Mouse (Mus musculus) forebrain, embryonic 10.5 days (tissue): ENCODE measurements around the gene Ppp3ca. TPM values are rescaled to one million over a fixed set of nuclear protein-coding genes. Genes with fewer than 3 reads are reported as not detected.
A peak's percentile ranks its signal among the peaks of the same experiment; 100 is the strongest.

ENCODE experiments used
- DNase-seq: peaks from one replicate; pipeline ENCODE4 v3.0.0-alpha.2; 2017; ENCODE audit warnings: low spot score; ENCODE audit errors: extremely low spot score
- H3K27ac ChIP-seq: fragments of 300-500 bp; sonication (generic); 2 replicates; pipeline ENCODE4 v1.5.1; 2016; ENCODE audit warnings: mild to moderate bottlenecking
- H3K27me3 ChIP-seq: fragments of 300-500 bp; sonication (generic); 2 replicates; pipeline ENCODE4 v1.6.1; 2016; ENCODE audit warnings: mild to moderate bottlenecking; ENCODE audit not compliant: poor library complexity, severe bottlenecking
- H3K36me3 ChIP-seq: fragments of 300-500 bp; sonication (generic); replicated peaks from 2 replicates; pipeline ENCODE4 v1.6.1; 2016; ENCODE audit warnings: mild to moderate bottlenecking, moderate library complexity
- H3K4me1 ChIP-seq: fragments of 300-500 bp; sonication (generic); 2 replicates; pipeline ENCODE4 v1.6.1; 2016
- H3K4me3 ChIP-seq: fragments of 300-500 bp; sonication (generic); 2 replicates; pipeline ENCODE4 v1.5.1; 2016; ENCODE audit warnings: mild to moderate bottlenecking, moderate library complexity
- H3K9me3 ChIP-seq: fragments of 300-500 bp; sonication (generic); 2 replicates; pipeline ENCODE4 v1.6.1; 2016; ENCODE audit warnings: mild to moderate bottlenecking, moderate library complexity
- WGBS: fragments of 180-500 bp; shearing (Covaris S2); methylation state at CpG from one replicate; pipeline ENCODE4 v1.1.7; 2016; 5-methylcytosine and 5-hydroxymethylcytosine counted together
- polyA plus RNA-seq: library from polyadenylated mRNA; unstranded; fragments of >200 nt; fragmentation: Nextera tagmentation; extraction: Ambion mirVana; gene quantifications from 2 replicates; pipeline ENCODE4 v1.2.1, GENCODE M21; 2016

Ppp3ca gene
- polyA plus RNA-seq: 28.0 and 28.7 TPM in 2 replicates

- Histone ChIP-seq H3K36me3 (no peaks in the 10 kb centered on the region), H3K27ac (peak within 1 kb of the TSS; percentile 92), H3K4me3 (peak within 1 kb of the TSS; percentile 90), H3K4me1 (peaks cover 24% of the 10 kb centered on the region), H3K9me3 (no peaks in the 10 kb centered on the region), H3K27me3 (peaks cover 5% of the 10 kb centered on the region)
- DNase-seq: no peak
- WGBS: 0% methylated on average over 32 of the region's 43 CpGs
Measured at GRCm38 (mm10) chr3:136670110-136670359, at the start of gene Ppp3ca. Gene Ppp3ca, plus strand, starts transcription at chr3:136670124.

GRCm38 (mm10) chr3:136640544-136641230 is 29.2 kb upstream of the Ppp3ca start:
- H3K4me3 ChIP-seq: no peak overlapping the region
- WGBS: 81% methylated on average over 5 of the region's 5 CpGs
- no peaks in the 10 kb centered on the region for H3K9me3 ChIP-seq
- H3K4me1 ChIP-seq: no peaks in the 10 kb centered on the region
- H3K27me3 ChIP-seq: no peaks in the 10 kb centered on the region
- no peak for DNase-seq
- H3K27ac ChIP-seq: no peak overlapping the region
- no peaks in the 10 kb centered on the region for H3K36me3 ChIP-seq

DNA sequence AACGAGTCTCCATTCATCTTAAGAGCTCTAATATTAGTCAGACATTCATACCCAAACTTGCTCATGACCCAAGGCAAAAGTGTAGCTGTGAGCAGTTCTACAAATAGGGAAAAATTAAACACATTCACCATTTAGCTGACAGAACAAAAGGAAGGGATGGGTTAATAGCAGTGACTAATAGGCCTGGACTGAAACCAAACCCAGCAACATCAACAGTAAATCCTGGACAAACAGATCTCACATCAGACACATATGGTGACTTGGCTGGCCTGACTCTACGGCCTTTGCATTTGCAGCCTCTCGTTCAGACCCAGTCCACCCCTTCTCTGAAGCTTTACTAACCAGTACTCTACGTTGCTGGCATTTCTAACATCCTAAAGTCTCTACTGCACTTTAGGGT is 19.0 kb upstream of the Ppp3ca start:
- Histone ChIP-seq H3K4me1 (peaks cover 7% of the 10 kb centered on the region), H3K27ac (no peak overlapping the region), H3K9me3 (no peaks in the 10 kb centered on the region), H3K27me3 (no peaks in the 10 kb centered on the region), H3K4me3 (no peak overlapping the region), H3K36me3 (no peaks in the 10 kb centered on the region)
- WGBS: 73% methylated on average over 4 of the region's 4 CpGs
- DNase-seq: no peak

DNA sequence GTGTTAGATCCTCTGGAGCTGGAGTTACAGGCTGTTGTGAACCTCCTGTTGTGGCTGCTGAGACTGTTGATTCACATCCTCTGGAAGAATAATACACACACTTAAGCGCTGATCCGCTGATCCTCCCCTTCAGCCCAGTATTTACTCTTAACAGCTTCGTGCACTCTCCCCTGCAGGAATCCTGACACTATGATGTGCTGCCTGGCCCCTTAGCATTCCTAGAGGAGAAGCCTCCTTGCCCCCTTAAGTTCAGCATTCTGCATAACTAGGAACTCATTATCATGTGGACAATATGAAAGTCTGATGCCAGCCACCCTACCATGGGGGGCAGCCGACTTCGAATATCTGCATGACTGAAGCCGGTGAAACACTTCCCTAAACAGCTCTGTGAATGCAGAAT is 18.4 kb upstream of the Ppp3ca start:
- no peak overlapping the region for H3K4me3 ChIP-seq
- no peak for DNase-seq
- H3K27ac ChIP-seq: no peak overlapping the region
- peaks cover 7% of the 10 kb centered on the region for H3K4me1 ChIP-seq
- WGBS: 27% methylated on average over 6 of the region's 6 CpGs
- no peaks in the 10 kb centered on the region for H3K36me3 ChIP-seq
- no peaks in the 10 kb centered on the region for H3K27me3 ChIP-seq
- H3K9me3 ChIP-seq: no peaks in the 10 kb centered on the region

- H3K27me3 ChIP-seq: no peaks in the 10 kb centered on the region
- H3K36me3 ChIP-seq: no peaks in the 10 kb centered on the region
- peaks cover 2% of the 10 kb centered on the region for H3K4me1 ChIP-seq
- H3K4me3 ChIP-seq: no peak overlapping the region
- WGBS: 87% methylated on average over 3 of the region's 3 CpGs
- H3K27ac ChIP-seq: no peak overlapping the region
- DNase-seq: no peak
- H3K9me3 ChIP-seq: no peaks in the 10 kb centered on the region
Measured at GRCm38 (mm10) chr3:136656460-136657035, 13.4 kb upstream of the Ppp3ca start.

DNA sequence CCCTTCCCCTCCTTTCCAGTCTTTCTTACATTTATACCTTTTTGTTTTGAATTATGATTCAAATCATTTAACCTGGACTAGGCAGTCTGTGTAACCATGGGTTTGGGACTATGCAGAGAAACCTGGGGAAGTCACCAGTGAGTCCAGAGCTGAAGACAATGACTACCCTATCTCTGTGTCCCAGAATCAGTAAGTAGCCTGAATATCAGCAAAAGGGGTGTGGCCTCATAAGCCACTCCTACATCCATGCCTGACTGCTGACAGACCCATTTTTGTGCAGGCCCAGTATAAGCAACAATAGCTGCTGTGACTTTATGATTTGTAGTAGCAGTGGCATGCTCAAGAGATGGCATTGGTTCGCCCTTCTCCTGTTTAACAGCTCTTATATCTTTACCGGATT is 11.2 kb upstream of the Ppp3ca start:
- DNase-seq: no peak
- no peaks in the 10 kb centered on the region for H3K36me3 ChIP-seq
- H3K27ac ChIP-seq: no peak overlapping the region
- no peaks in the 10 kb centered on the region for H3K27me3 ChIP-seq
- no peak overlapping the region for H3K4me3 ChIP-seq
- H3K4me1 ChIP-seq: no peaks in the 10 kb centered on the region
- 95% methylated on average over 2 of the region's 2 CpGs for WGBS
- peaks cover under 1% of the 10 kb centered on the region; the same call in 1 of the 2 replicates for H3K9me3 ChIP-seq

DNA sequence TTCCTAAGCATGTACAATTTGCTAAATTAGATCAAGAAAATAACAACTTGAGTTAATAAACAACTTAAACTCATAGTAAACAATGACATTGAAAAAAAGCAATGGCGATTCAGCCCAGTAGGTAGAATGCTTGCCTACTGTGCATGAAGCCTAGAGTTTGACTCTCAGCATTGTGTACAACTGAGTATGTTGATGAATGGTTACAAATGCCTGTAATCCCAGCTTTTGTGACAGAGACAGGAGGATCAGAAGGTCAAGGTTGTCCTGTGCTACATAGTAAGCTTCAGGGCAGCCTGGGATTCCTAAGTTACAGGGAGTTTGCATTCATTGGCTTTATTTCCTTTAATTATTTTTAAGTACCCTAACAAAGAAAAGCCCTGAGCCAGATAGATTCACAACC is 4.8 kb upstream of the Ppp3ca start:
- Histone ChIP-seq H3K4me1 (peaks cover 6% of the 10 kb centered on the region), H3K27ac (no peak overlapping the region), H3K27me3 (peaks cover 5% of the 10 kb centered on the region), H3K4me3 (no peak overlapping the region), H3K9me3 (peaks cover 9% of the 10 kb centered on the region; the same call in 1 of the 2 replicates), H3K36me3 (no peaks in the 10 kb centered on the region)
- DNase-seq: no peak
- 83% methylated on average over 1 of the region's 1 CpGs for WGBS

DNA sequence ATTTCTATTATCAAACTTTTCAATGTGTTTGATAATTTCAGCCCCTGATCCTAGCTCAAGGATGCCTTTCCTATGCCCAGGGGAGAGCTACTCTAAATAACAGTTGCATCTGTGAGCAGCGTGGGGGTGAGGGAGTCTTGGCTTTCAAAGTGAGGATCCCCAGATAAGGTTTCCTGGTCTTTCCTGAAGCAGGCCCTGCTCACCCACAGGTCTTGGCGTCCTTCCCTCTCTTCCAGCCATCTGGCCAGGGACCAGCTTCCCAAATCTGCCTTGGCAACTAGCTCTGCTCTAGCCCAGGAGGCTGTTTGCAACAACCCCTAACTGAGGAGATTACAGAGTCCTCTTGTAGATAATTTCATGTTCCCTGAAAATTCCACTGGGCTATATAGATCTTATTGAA is 1.9 kb upstream of the Ppp3ca start:
- peaks cover 9% of the 10 kb centered on the region; the same call in 1 of the 2 replicates for H3K9me3 ChIP-seq
- H3K36me3 ChIP-seq: no peaks in the 10 kb centered on the region
- H3K4me3 ChIP-seq: no peak overlapping the region
- H3K4me1 ChIP-seq: peaks cover 19% of the 10 kb centered on the region
- H3K27ac ChIP-seq: no peak overlapping the region
- WGBS: 80% methylated on average over 2 of the region's 2 CpGs
- H3K27me3 ChIP-seq: peaks cover 5% of the 10 kb centered on the region
- no peak for DNase-seq

GRCm38 (mm10) chr3:136669231-136670109 is 454 bp upstream of the Ppp3ca start:
- under 1% methylated on average over 53 of the region's 56 CpGs for WGBS
- H3K4me3 ChIP-seq: peak overlapping the region; percentile 90
- peak; percentile 98 for DNase-seq
- H3K36me3 ChIP-seq: no peaks in the 10 kb centered on the region
- 0 out of 2 replicates have a peak, but pooled peaks cover under 1% of the 10 kb centered on the region for H3K9me3 ChIP-seq
- peaks cover 24% of the 10 kb centered on the region for H3K4me1 ChIP-seq
- H3K27me3 ChIP-seq: peaks cover 5% of the 10 kb centered on the region
- H3K27ac ChIP-seq: peak overlapping the region; percentile 92

- H3K4me3 ChIP-seq: peak overlapping the region; percentile 90
- H3K36me3 ChIP-seq: no peaks in the 10 kb centered on the region
- WGBS: under 1% methylated on average over 90 of the region's 92 CpGs
- DNase-seq: peak; percentile 71
- H3K9me3 ChIP-seq: no peaks in the 10 kb centered on the region
- peaks cover 24% of the 10 kb centered on the region for H3K4me1 ChIP-seq
- peaks cover 5% of the 10 kb centered on the region for H3K27me3 ChIP-seq
- peak overlapping the region; percentile 92 for H3K27ac ChIP-seq
Measured at GRCm38 (mm10) chr3:136670360-136671131, 622 bp downstream of the Ppp3ca start.

GRCm38 (mm10) chr3:136671161-136671939 is 1.4 kb downstream of the Ppp3ca start:
- DNase-seq: peak; percentile 53
- under 1% methylated on average over 45 of the region's 52 CpGs for WGBS
- peak overlapping the region; percentile 90 for H3K4me3 ChIP-seq
- H3K4me1 ChIP-seq: peaks cover 24% of the 10 kb centered on the region
- no peaks in the 10 kb centered on the region for H3K36me3 ChIP-seq
- no peaks in the 10 kb centered on the region for H3K9me3 ChIP-seq
- H3K27ac ChIP-seq: peak overlapping the region; percentile 92
- H3K27me3 ChIP-seq: peaks cover 5% of the 10 kb centered on the region

DNA sequence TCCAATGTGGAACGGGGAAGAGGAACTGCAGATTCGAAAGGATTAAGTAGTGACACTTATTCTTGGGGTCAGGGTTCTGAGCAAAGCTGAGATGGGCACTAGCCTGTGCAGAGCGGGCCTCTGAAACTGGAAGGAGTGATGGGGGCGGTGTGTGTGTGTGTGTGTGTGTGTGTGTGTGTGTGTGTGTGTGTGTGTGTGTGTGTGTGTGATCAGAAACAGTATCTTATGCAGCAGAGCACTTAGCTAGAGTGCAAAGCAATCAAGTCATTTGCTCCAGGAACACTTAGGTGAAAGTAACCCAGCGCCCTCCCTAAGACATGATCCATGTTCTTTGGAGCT is 2.0 kb downstream of the Ppp3ca start:
- H3K36me3 ChIP-seq: no peaks in the 10 kb centered on the region
- peaks cover 5% of the 10 kb centered on the region for H3K27me3 ChIP-seq
- H3K9me3 ChIP-seq: no peaks in the 10 kb centered on the region
- peaks cover 24% of the 10 kb centered on the region for H3K4me1 ChIP-seq
- H3K27ac ChIP-seq: peak overlapping the region; percentile 92
- DNase-seq: peak; percentile 45
- 13% methylated on average over 5 of the region's 5 CpGs for WGBS
- H3K4me3 ChIP-seq: peak overlapping the region; percentile 90
